Mouse (Mus musculus) testis, adult 2 months (tissue): Measurements from ENCODE around the gene Slc15a3. TPM values are rescaled to one million over a fixed set of nuclear protein-coding genes. Genes with fewer than 3 reads are reported as not detected.

Experiments used
- H3K27ac ChIP-seq: fragments of 200-500 bp; 2 replicates; pipeline ENCODE4 v1.5.1; 2012; ENCODE audit warnings: low read depth, low read length; ENCODE audit not compliant: control insufficient read depth, insufficient read depth
- H3K27me3 ChIP-seq: fragments of 200-500 bp; 2 replicates; pipeline ENCODE4 v1.6.1; 2012; ENCODE audit warnings: mild to moderate bottlenecking, low read length, moderate library complexity; ENCODE audit not compliant: control insufficient read depth, insufficient read depth
- H3K36me3 ChIP-seq: fragments of 200-500 bp; 2 replicates; pipeline ENCODE4 v1.6.1; 2012; ENCODE audit warnings: mild to moderate bottlenecking, low read length; ENCODE audit not compliant: control insufficient read depth, insufficient read depth
- H3K4me1 ChIP-seq: fragments of 200-500 bp; 2 replicates; pipeline ENCODE4 v1.6.1; 2012; ENCODE audit warnings: low read length; ENCODE audit not compliant: control insufficient read depth, insufficient read depth
- H3K4me3 ChIP-seq: fragments of 200-500 bp; 2 replicates; pipeline ENCODE4 v1.5.1; 2012; ENCODE audit warnings: low read depth, mild to moderate bottlenecking, low read length, moderate library complexity, mixed read lengths; ENCODE audit not compliant: control insufficient read depth
- CTCF ChIP-seq: fragments of 200-500 bp; IDR thresholded peaks from 2 replicates; pipeline ENCODE4 v1.5.1; 2012; ENCODE audit warnings: low read depth, mild to moderate bottlenecking, inconsistent platforms, low read length, moderate library complexity; ENCODE audit not compliant: control insufficient read depth, insufficient read depth, insufficient replicate concordance
- POLR2A ChIP-seq: fragments of 200-500 bp; IDR thresholded peaks from 2 replicates; pipeline ENCODE4 v1.6.1; 2012; ENCODE audit warnings: low read depth, mild to moderate bottlenecking, inconsistent platforms, low read length, moderate library complexity; ENCODE audit not compliant: control insufficient read depth
- polyA plus RNA-seq: library from polyadenylated mRNA; depleted of rRNA; stranded (reverse); fragments of >200 nt; gene quantifications from 2 replicates; pipeline ENCODE4 v1.2.3, GENCODE M21; 2012

Gene Slc15a3
- polyA plus RNA-seq, 1 experiment = 0.67 TPM

DNA sequence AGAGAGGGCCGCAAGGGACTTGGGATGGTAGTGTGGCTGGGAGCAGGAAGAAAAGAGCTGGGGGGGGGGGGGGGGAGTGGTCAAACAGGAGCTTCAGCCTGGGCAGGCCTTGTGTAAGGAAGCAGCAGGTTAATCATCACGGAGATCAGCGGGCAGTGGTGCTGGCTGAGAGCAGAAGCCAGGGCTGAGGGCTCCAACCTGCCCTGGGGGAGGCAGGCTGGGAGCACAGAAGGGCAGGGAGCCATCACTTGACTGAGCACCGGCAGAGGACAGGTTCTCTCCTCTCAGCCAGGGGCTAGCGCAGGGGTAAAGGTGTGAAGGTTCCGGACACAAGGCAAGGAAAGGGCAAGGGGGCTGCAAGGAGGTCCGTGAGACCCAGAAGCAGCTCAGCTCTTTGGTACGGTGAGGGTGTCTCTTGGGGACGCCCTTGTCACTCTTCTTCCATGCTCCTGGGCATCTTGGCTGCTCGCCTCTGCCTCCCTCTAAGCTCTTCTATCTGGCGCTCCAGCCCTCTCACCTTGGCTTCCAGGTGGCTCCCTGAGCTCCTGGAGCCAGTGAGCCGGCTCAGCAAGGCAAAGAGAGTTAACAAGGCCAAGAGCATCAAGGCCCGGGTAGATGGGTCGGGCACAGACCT is 31.9 kb downstream of the Slc15a3 start:
- Histone ChIP-seq H3K4me1 (peaks cover 10% of the 10 kb centered on the region), H3K27ac (no peak overlapping the region), H3K36me3 (no peaks in the 10 kb centered on the region), H3K27me3 (no peaks in the 10 kb centered on the region), H3K4me3 (no peak overlapping the region)
- TF ChIP-seq CTCF = no peak
- no peak for TF ChIP-seq POLR2A

- H3K27ac ChIP-seq = no peak overlapping the region
- H3K4me1 ChIP-seq = peaks cover 8% of the 10 kb centered on the region
- TF ChIP-seq POLR2A = no peak
- TF ChIP-seq CTCF = no peak
- no peak overlapping the region; the same call in 1 of the 2 replicates for H3K4me3 ChIP-seq
- no peaks in the 10 kb centered on the region for H3K36me3 ChIP-seq
- H3K27me3 ChIP-seq = no peaks in the 10 kb centered on the region
Observed at GRCm38 (mm10) chr19:10878201-10878837, 38.8 kb downstream of the Slc15a3 start.

- peaks cover 8% of the 10 kb centered on the region for H3K4me1 ChIP-seq
- H3K4me3 ChIP-seq = peak overlapping the region; percentile 60
- no peaks in the 10 kb centered on the region for H3K36me3 ChIP-seq
- H3K27ac ChIP-seq = no peak overlapping the region
- H3K27me3 ChIP-seq = no peaks in the 10 kb centered on the region
- no peak for TF ChIP-seq POLR2A
- TF ChIP-seq CTCF = peak; percentile 9; the same call in 1 of the 2 replicates
Observed at GRCm38 (mm10) chr19:10880085-10880974, 40.8 kb downstream of the Slc15a3 start.

GRCm38 (mm10) chr19:10880975-10881425 is 41.5 kb downstream of the Slc15a3 start:
- Histone ChIP-seq H3K27ac (peak overlapping the region; percentile 46; the same call in 1 of the 2 replicates), H3K4me1 (peaks cover 8% of the 10 kb centered on the region), H3K27me3 (no peaks in the 10 kb centered on the region), H3K36me3 (no peaks in the 10 kb centered on the region), H3K4me3 (peak overlapping the region; percentile 84)
- no peak for TF ChIP-seq POLR2A
- TF ChIP-seq CTCF = no peak

- Histone ChIP-seq H3K4me1 (peaks cover 8% of the 10 kb centered on the region), H3K36me3 (no peaks in the 10 kb centered on the region), H3K27me3 (no peaks in the 10 kb centered on the region), H3K27ac (peak within 1 kb of the TSS; percentile 76), H3K4me3 (peak within 1 kb of the TSS; percentile 84)
- TF ChIP-seq POLR2A (peak; percentile 33), CTCF (no peak)
Observed at GRCm38 (mm10) chr19:10881426-10882154, 42.1 kb downstream of the Slc15a3 start, which contains the start of gene Tmem109. Tmem109 (minus strand) TSS chr19:10882001.

DNA sequence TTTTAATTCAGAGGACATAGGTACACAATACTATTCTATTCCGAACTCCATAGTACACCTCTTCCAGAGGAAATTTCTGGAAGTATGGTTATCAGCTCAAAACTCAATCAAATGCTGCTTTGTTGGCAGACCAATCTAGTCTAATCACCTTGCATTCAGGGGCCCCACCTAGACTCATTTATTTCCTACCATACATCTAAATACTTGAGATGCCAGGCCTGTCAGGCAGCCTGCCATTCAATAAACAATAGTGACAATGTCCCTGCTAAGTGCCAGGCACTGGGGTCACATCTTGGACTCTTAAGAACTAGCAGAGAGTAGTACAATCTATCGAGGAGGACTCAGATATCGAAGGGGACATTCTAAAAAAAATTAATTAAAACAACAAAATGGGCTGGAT is 52.7 kb downstream of the Slc15a3 start:
- Histone ChIP-seq H3K4me3 (no peak overlapping the region), H3K4me1 (peaks cover 5% of the 10 kb centered on the region), H3K36me3 (no peaks in the 10 kb centered on the region), H3K27ac (no peak overlapping the region), H3K27me3 (no peaks in the 10 kb centered on the region)
- TF ChIP-seq POLR2A (no peak), CTCF (no peak)
